Mouse (Mus musculus) neutrophil, adult 5-6 weeks (primary cell): Measurements from ENCODE around the gene Armc12. TPM values are rescaled to one million over a fixed set of nuclear protein-coding genes. Genes with fewer than 3 reads are reported as not detected.

ENCODE experiments used
- ATAC-seq: fragments of 151-379, 151-347 bp; 2 replicates; pipeline ENCODE4 v1.8.0; 2017; ENCODE audit warnings: mild to moderate bottlenecking, moderate TSS enrichment; ENCODE audit not compliant: insufficient number of reproducible peaks, poor library complexity, low FRiP score, severe bottlenecking; ENCODE audit errors: extremely low read depth
- total RNA-seq: library from RNA; stranded (forward); fragments of 200-1000 nt; gene quantifications from 2 replicates; pipeline ENCODE4 v1.2.3, GENCODE M21; 2017

Armc12 gene
- 0.61 TPM in 1 of 2 replicates, not detected in the other for total RNA-seq

GRCm38 (mm10) chr17:28530506-28530905, at the start of gene Armc12:
Gene Armc12 (plus strand): TSS chr17:28530806.
- no peak for ATAC-seq

GRCm38 (mm10) chr17:28484704-28485445, 45.7 kb upstream of the Armc12 start:
- ATAC-seq, result no peak; the same call in 1 of the 2 replicates

- no peak for ATAC-seq
Observed at GRCm38 (mm10) chr17:28485446-28485948, 45.1 kb upstream of the Armc12 start.

- peak; percentile 98 for ATAC-seq
Observed at GRCm38 (mm10) chr17:28485977-28486400, 44.6 kb upstream of the Armc12 start.

- no peak for ATAC-seq
Observed at GRCm38 (mm10) chr17:28486720-28487119, 43.9 kb upstream of the Armc12 start.

- no peak for ATAC-seq
Observed at GRCm38 (mm10) chr17:28487584-28488257, 42.9 kb upstream of the Armc12 start.

- no peak for ATAC-seq
Observed at GRCm38 (mm10) chr17:28488258-28489013, 42.2 kb upstream of the Armc12 start.

GRCm38 (mm10) chr17:28491035-28491770, 39.4 kb upstream of the Armc12 start:
- ATAC-seq, result no peak

- peak; percentile 80 for ATAC-seq
Observed at GRCm38 (mm10) chr17:28495832-28496231, 34.8 kb upstream of the Armc12 start.

- no peak for ATAC-seq
Observed at GRCm38 (mm10) chr17:28499190-28499589, 31.4 kb upstream of the Armc12 start.

- ATAC-seq, result no peak
Observed at GRCm38 (mm10) chr17:28500465-28500864, 30.1 kb upstream of the Armc12 start.

- ATAC-seq, result no peak
Observed at GRCm38 (mm10) chr17:28502196-28502821, 28.3 kb upstream of the Armc12 start.

GRCm38 (mm10) chr17:28504182-28504581, 26.4 kb upstream of the Armc12 start:
- ATAC-seq, result no peak

GRCm38 (mm10) chr17:28505591-28505990, 25.0 kb upstream of the Armc12 start:
- no peak for ATAC-seq

GRCm38 (mm10) chr17:28506895-28507294, 23.7 kb upstream of the Armc12 start:
- no peak for ATAC-seq

GRCm38 (mm10) chr17:28507496-28507895, 23.1 kb upstream of the Armc12 start:
- no peak for ATAC-seq

GRCm38 (mm10) chr17:28510445-28511342, 19.9 kb upstream of the Armc12 start:
- no peak for ATAC-seq
